Mouse (Mus musculus) gastrocnemius, adult 2 months (tissue): ENCODE data around the gene Shisa5. TPM values are rescaled to one million over a fixed set of nuclear protein-coding genes. Genes with fewer than 3 reads are reported as not detected.

Experiments used
- DNase-seq: peaks from one replicate; pipeline ENCODE4 v3.0.0; 2022
- H3K27ac ChIP-seq: fragments of 200-600 bp; 2 replicates; pipeline ENCODE4 v1.8.1; 2022; ENCODE audit warnings: mild to moderate bottlenecking
- H3K4me3 ChIP-seq: fragments of 200-600 bp; 2 replicates; pipeline ENCODE4 v1.8.1; 2022; ENCODE audit warnings: mild to moderate bottlenecking, moderate library complexity
- CTCF ChIP-seq: fragments of 200-600 bp; IDR thresholded peaks from 2 replicates; pipeline ENCODE4 v1.8.1; 2022; ENCODE audit warnings: antibody characterized with exemption, mild to moderate bottlenecking, moderate library complexity
- intact Hi-C: fragments of 180-260 bp; cut with DNase I; formaldehyde crosslinking; loops from one replicate; pipeline ENCODE4 v1.15.1; 2025
- total RNA-seq, 2 experiments: library from RNA; stranded (reverse); gene quantifications; 2 replicates each; pipeline ENCODE4 v1.2.3; 2021

The Shisa5 gene
- total RNA-seq, 2 experiments from 2014 or later: 15.9 to 17.0 TPM

- H3K4me3 ChIP-seq: peak overlapping the region; percentile 76
- intact Hi-C loops: loop anchor here (5.0 kb wide), 1 partner anchor 121 kb away; the partner anchor contains the start of gene Uqcrc1
- peak overlapping the region; percentile 93 for H3K27ac ChIP-seq
- TF ChIP-seq CTCF: no peak
- no peak for DNase-seq
Measured at GRCm38 (mm10) chr9:109058006-109058765, 19.8 kb downstream of the Shisa5 start.

GRCm38 (mm10) chr9:109059136-109059903 is 21.0 kb downstream of the Shisa5 start, which contains the start of gene Trex1:
Gene Trex1 (minus strand): TSS chr9:109059734.
- Histone ChIP-seq H3K4me3 (peak within 1 kb of the TSS; percentile 76), H3K27ac (peak within 1 kb of the TSS; percentile 93)
- TF ChIP-seq CTCF: peak; percentile 100
- intact Hi-C loops: loop anchor here (1.0 to 5.0 kb wide), 2 partner anchors 56 to 122 kb away; partner anchors contain the start of gene Uqcrc1
- DNase-seq: peak; percentile 96

- intact Hi-C loops: no loop called here
- Histone ChIP-seq H3K4me3 (no peak overlapping the region), H3K27ac (peak overlapping the region; percentile 93)
- no peak for DNase-seq
- TF ChIP-seq CTCF: no peak
Measured at GRCm38 (mm10) chr9:109060184-109060897, 22.0 kb downstream of the Shisa5 start.

GRCm38 (mm10) chr9:109060898-109061295 is 22.5 kb downstream of the Shisa5 start:
- Histone ChIP-seq H3K27ac (no peak overlapping the region), H3K4me3 (no peak overlapping the region)
- no peak for TF ChIP-seq CTCF
- DNase-seq: no peak
- intact Hi-C loops: no loop called here

DNA sequence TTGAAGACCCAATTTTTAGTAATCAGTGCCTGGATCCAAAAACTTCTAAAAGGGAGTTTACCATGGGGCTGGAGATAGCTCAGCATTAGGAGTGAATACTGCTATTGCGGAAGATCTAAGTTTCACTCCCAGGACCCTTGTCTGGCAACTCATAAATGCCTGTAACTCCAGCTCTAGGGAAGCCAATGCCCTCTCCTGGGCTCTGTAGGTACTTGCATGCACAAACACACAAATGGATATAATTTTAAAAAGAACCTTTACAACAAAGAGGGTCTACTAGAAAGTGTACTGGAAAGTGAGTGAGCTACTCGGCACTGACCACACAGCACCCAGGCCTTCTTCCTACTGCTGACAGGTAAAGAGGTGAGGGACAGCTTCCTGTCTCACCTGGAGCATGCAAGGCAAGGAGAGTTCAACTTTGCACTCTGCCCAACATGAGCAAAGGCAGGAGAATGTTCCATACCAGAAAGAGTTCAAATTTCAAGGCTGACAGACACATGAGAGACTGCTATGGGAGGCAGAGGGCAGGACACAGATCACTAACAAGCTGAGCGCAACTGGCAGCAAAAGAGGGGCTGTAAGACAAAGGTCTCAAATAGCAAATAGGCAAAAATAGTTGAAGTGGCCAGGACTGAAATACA is 29.9 kb downstream of the Shisa5 start:
- H3K27ac ChIP-seq: no peak overlapping the region
- peak; percentile 14; the same call in 1 of the 2 replicates for TF ChIP-seq CTCF
- DNase-seq: no peak

GRCm38 (mm10) chr9:109073661-109074573 is 35.6 kb downstream of the Shisa5 start, which contains the start of gene Atrip:
Gene Atrip (minus strand): TSS chr9:109074124.
- no peak for TF ChIP-seq CTCF
- DNase-seq: peak; percentile 95
- H3K27ac ChIP-seq: peak within 1 kb of the TSS; percentile 93
- intact Hi-C loops: no loop called here
- H3K4me3 ChIP-seq: peak within 1 kb of the TSS; percentile 98

More for the DNA sequence above, 29.9 kb downstream of the Shisa5 start:
- intact Hi-C loops: no loop called here
- no peak overlapping the region for H3K4me3 ChIP-seq

GRCm38 (mm10) chr9:109080516-109080915 is 42.2 kb downstream of the Shisa5 start:
- no peak for DNase-seq
- intact Hi-C loops: no loop called here
- H3K4me3 ChIP-seq: no peak overlapping the region
- no peak for TF ChIP-seq CTCF
- no peak overlapping the region for H3K27ac ChIP-seq

GRCm38 (mm10) chr9:109081749-109082123 is 43.4 kb downstream of the Shisa5 start:
- Histone ChIP-seq H3K27ac (peak overlapping the region; percentile 90), H3K4me3 (peak overlapping the region; percentile 95)
- TF ChIP-seq CTCF: no peak
- no peak for DNase-seq
- intact Hi-C loops: no loop called here

DNA sequence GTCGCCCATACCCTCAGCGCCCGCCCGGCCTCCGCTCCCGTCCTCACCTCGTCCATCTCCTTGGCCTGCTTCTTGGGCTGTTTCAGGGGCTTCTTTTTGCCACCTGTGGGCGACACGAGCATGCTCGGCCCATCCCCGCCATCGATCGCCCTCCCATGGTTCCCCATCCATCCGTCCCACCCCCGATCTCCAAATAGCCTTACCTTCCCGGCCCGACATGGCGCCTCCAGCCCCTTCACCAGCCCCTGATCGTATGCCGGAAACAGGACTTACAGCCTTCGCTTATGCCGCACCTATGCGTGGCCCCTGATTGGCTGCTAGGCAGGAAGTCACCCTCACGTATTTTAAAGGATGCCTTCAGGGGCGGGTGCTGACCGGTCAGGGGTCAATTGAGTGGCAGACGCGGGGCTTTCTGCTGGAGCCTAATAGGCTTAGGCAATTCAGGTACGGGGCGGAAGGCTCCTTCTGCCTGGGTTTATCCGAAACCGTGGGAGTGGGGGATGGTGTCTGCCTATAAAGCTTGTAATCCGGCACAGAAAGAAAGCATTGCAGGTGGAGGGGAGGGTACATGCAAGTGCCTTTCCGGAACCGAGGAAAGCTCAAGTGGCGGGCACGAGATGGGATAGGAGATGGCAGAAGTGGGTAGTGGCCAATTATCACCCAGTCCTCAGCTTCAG is 43.9 kb downstream of the Shisa5 start, which contains the start of the genes Ccdc51 and Tma7:
TSS of gene Ccdc51 (plus strand) at position 370 of the 677 bp plus-strand sequence.
TSS of gene Tma7 (minus strand) at position 464 of the 677 bp plus-strand sequence.
- peak within 1 kb of the TSS; percentile 90 for H3K27ac ChIP-seq
- peak; percentile 89 for DNase-seq
- peak within 1 kb of the TSS; percentile 95 for H3K4me3 ChIP-seq
- TF ChIP-seq CTCF: no peak
- intact Hi-C loops: no loop called here

- DNase-seq: peak; percentile 13
- peak; percentile 45; the same call in 1 of the 2 replicates for TF ChIP-seq CTCF
- intact Hi-C loops: no loop called here
- no peak overlapping the region for H3K4me3 ChIP-seq
- no peak overlapping the region for H3K27ac ChIP-seq
Measured at GRCm38 (mm10) chr9:109084922-109085321, 46.6 kb downstream of the Shisa5 start.
